Mouse (Mus musculus) midbrain, embryonic 12.5 days (tissue): ENCODE results near the gene Olfr736. TPM values are rescaled to one million over a fixed set of nuclear protein-coding genes. Genes with fewer than 3 reads are reported as not detected.

Source experiments
- ATAC-seq: fragments of 200-750 bp; cut with Nextera tagmentation; 2 replicates; pipeline ENCODE4 v1.8.0; 2017; ENCODE audit warnings: low read depth, moderate TSS enrichment, moderate library complexity; ENCODE audit not compliant: low FRiP score
- H3K27ac ChIP-seq: fragments of 300-500 bp; sonication (generic); replicated peaks from 2 replicates; pipeline ENCODE4 v1.5.1; 2016; ENCODE audit warnings: mild to moderate bottlenecking
- H3K27me3 ChIP-seq: fragments of 300-500 bp; sonication (generic); 2 replicates; pipeline ENCODE4 v1.6.1; 2016; ENCODE audit warnings: mild to moderate bottlenecking
- H3K36me3 ChIP-seq: fragments of 300-500 bp; sonication (generic); 2 replicates; pipeline ENCODE4 v1.6.1; 2016
- H3K4me1 ChIP-seq: fragments of 300-500 bp; sonication (generic); 2 replicates; pipeline ENCODE4 v1.6.1; 2016
- H3K4me2 ChIP-seq: fragments of 300-500 bp; sonication (generic); replicated peaks from 2 replicates; pipeline ENCODE4 v1.6.1; 2016; ENCODE audit warnings: mild to moderate bottlenecking, moderate library complexity
- H3K4me3 ChIP-seq: fragments of 300-500 bp; sonication (generic); 2 replicates; pipeline ENCODE4 v1.5.1; 2016; ENCODE audit warnings: mild to moderate bottlenecking
- H3K9ac ChIP-seq: fragments of 300-500 bp; sonication (generic); replicated peaks from 2 replicates; pipeline ENCODE4 v1.6.1; 2016; ENCODE audit warnings: mild to moderate bottlenecking, moderate library complexity
- H3K9me3 ChIP-seq: fragments of 300-500 bp; sonication (generic); 2 replicates; pipeline ENCODE4 v1.6.1; 2016; ENCODE audit warnings: mild to moderate bottlenecking
- WGBS: fragments of 180-500 bp; shearing (Covaris S2); methylation state at CpG from one replicate; pipeline ENCODE4 v1.1.7; 2016; 5-methylcytosine and 5-hydroxymethylcytosine counted together
- polyA plus RNA-seq: library from polyadenylated mRNA; unstranded; fragments of >200 nt; fragmentation: Nextera tagmentation; extraction: Ambion mirVana; gene quantifications from 2 replicates; pipeline ENCODE4 v1.2.1, GENCODE M21; 2016

The Olfr736 gene
- not detected in 2 replicates for polyA plus RNA-seq

GRCm38 (mm10) chr14:50380863-50381262 is at the start of gene Olfr736:
Gene Olfr736 (plus strand): TSS chr14:50381163.
- 90% methylated on average over 2 of the region's 2 CpGs for WGBS

GRCm38 (mm10) chr14:50348796-50349195 is 32.2 kb upstream of the Olfr736 start, which contains the start of gene Olfr735:
Gene Olfr735 (minus strand): TSS chr14:50348872.
- no peak for ATAC-seq
- no peaks in the 10 kb centered on the region for H3K36me3 ChIP-seq
- H3K9me3 ChIP-seq: no peaks in the 10 kb centered on the region
- no peak within 1 kb of the TSS for H3K4me3 ChIP-seq
- H3K4me2 ChIP-seq: no peak within 1 kb of the TSS
- H3K27me3 ChIP-seq: no peaks in the 10 kb centered on the region
- H3K27ac ChIP-seq: no peak within 1 kb of the TSS
- 96% methylated on average over 2 of the region's 2 CpGs for WGBS
- no peak within 1 kb of the TSS for H3K9ac ChIP-seq
- H3K4me1 ChIP-seq: no peaks in the 10 kb centered on the region

More at GRCm38 (mm10) chr14:50380863-50381262, at the start of gene Olfr736:
- H3K4me2 ChIP-seq: no peak within 1 kb of the TSS
- no peaks in the 10 kb centered on the region for H3K4me1 ChIP-seq
- no peaks in the 10 kb centered on the region for H3K9me3 ChIP-seq
- no peaks in the 10 kb centered on the region for H3K36me3 ChIP-seq
- H3K27me3 ChIP-seq: no peaks in the 10 kb centered on the region
- no peak within 1 kb of the TSS for H3K9ac ChIP-seq
- no peak within 1 kb of the TSS for H3K27ac ChIP-seq
- ATAC-seq: no peak
- no peak within 1 kb of the TSS for H3K4me3 ChIP-seq

- Histone ChIP-seq H3K27me3 (no peaks in the 10 kb centered on the region), H3K27ac (no peak overlapping the region), H3K9me3 (0 out of 2 replicates have a peak, but pooled peaks cover 3% of the 10 kb centered on the region), H3K4me1 (no peaks in the 10 kb centered on the region), H3K9ac (no peak overlapping the region), H3K36me3 (no peaks in the 10 kb centered on the region), H3K4me3 (no peak overlapping the region), H3K4me2 (no peak overlapping the region)
- 40% methylated on average over 3 of the region's 3 CpGs for WGBS
- ATAC-seq: no peak
Measured at GRCm38 (mm10) chr14:50352438-50352837, 28.5 kb upstream of the Olfr736 start.

GRCm38 (mm10) chr14:50356725-50357124 is 24.2 kb upstream of the Olfr736 start:
- WGBS: 84% methylated on average over 2 of the region's 2 CpGs
- H3K9me3 ChIP-seq: 0 out of 2 replicates have a peak, but pooled peaks cover 3% of the 10 kb centered on the region
- no peaks in the 10 kb centered on the region for H3K4me1 ChIP-seq
- no peak overlapping the region for H3K4me3 ChIP-seq
- no peak overlapping the region for H3K4me2 ChIP-seq
- H3K27me3 ChIP-seq: no peaks in the 10 kb centered on the region
- H3K9ac ChIP-seq: no peak overlapping the region
- no peak for ATAC-seq
- no peak overlapping the region for H3K27ac ChIP-seq
- H3K36me3 ChIP-seq: no peaks in the 10 kb centered on the region

- Histone ChIP-seq H3K27ac (no peak within 1 kb of the TSS), H3K4me2 (no peak within 1 kb of the TSS), H3K9ac (no peak within 1 kb of the TSS), H3K27me3 (no peaks in the 10 kb centered on the region), H3K9me3 (0 out of 2 replicates have a peak, but pooled peaks cover 3% of the 10 kb centered on the region), H3K36me3 (no peaks in the 10 kb centered on the region), H3K4me1 (no peaks in the 10 kb centered on the region), H3K4me3 (no peak within 1 kb of the TSS)
- ATAC-seq: no peak
- 82% methylated on average over 2 of the region's 2 CpGs for WGBS
Measured at GRCm38 (mm10) chr14:50357593-50357992, 23.4 kb upstream of the Olfr736 start, which contains the start of gene Tlr11. Gene Tlr11 (plus strand): TSS chr14:50357914.

GRCm38 (mm10) chr14:50360480-50360879 is 20.5 kb upstream of the Olfr736 start:
- 87% methylated on average over 3 of the region's 3 CpGs for WGBS
- no peak for ATAC-seq

GRCm38 (mm10) chr14:50363561-50363960 is 17.4 kb upstream of the Olfr736 start:
- Histone ChIP-seq H3K36me3 (no peaks in the 10 kb centered on the region), H3K4me1 (no peaks in the 10 kb centered on the region), H3K9ac (no peak overlapping the region), H3K27me3 (no peaks in the 10 kb centered on the region), H3K27ac (no peak overlapping the region), H3K4me3 (no peak overlapping the region), H3K9me3 (no peaks in the 10 kb centered on the region), H3K4me2 (no peak overlapping the region)
- no peak for ATAC-seq
- 79% methylated on average over 2 of the region's 2 CpGs for WGBS

More at GRCm38 (mm10) chr14:50360480-50360879, 20.5 kb upstream of the Olfr736 start:
- Histone ChIP-seq H3K9me3 (no peaks in the 10 kb centered on the region), H3K4me1 (no peaks in the 10 kb centered on the region), H3K4me2 (no peak overlapping the region), H3K9ac (no peak overlapping the region), H3K27me3 (no peaks in the 10 kb centered on the region), H3K4me3 (no peak overlapping the region), H3K27ac (no peak overlapping the region), H3K36me3 (no peaks in the 10 kb centered on the region)

GRCm38 (mm10) chr14:50407268-50407667 is 26.3 kb downstream of the Olfr736 start, which contains the start of gene Olfr738:
Gene Olfr738 (plus strand): TSS chr14:50407568.
- H3K4me3 ChIP-seq: no peak within 1 kb of the TSS
- H3K27me3 ChIP-seq: no peaks in the 10 kb centered on the region
- H3K27ac ChIP-seq: no peak within 1 kb of the TSS
- no peaks in the 10 kb centered on the region for H3K4me1 ChIP-seq
- 79% methylated on average over 1 of the region's 1 CpGs for WGBS
- H3K9me3 ChIP-seq: no peaks in the 10 kb centered on the region
- H3K9ac ChIP-seq: no peak within 1 kb of the TSS
- H3K4me2 ChIP-seq: no peak within 1 kb of the TSS
- ATAC-seq: no peak
- no peaks in the 10 kb centered on the region for H3K36me3 ChIP-seq

- WGBS: 73% methylated on average over 2 of the region's 2 CpGs
- Histone ChIP-seq H3K9me3 (no peaks in the 10 kb centered on the region), H3K4me1 (no peaks in the 10 kb centered on the region), H3K36me3 (no peaks in the 10 kb centered on the region), H3K4me2 (no peak within 1 kb of the TSS), H3K9ac (no peak within 1 kb of the TSS), H3K4me3 (no peak within 1 kb of the TSS), H3K27ac (no peak within 1 kb of the TSS), H3K27me3 (no peaks in the 10 kb centered on the region)
- no peak for ATAC-seq
Measured at GRCm38 (mm10) chr14:50418326-50418725, 37.4 kb downstream of the Olfr736 start, which contains the start of gene Olfr739. Gene Olfr739 (plus strand): TSS chr14:50418626.

Other genes with a start within 250 kb of the Olfr736 start
- gene Olfr728, start 238.5 kb upstream of the Olfr736 start, polyA plus RNA-seq: not detected in 2 replicates
- gene Olfr729, start 228.3 kb upstream of the Olfr736 start, polyA plus RNA-seq: not detected in 2 replicates
- gene Olfr730, start 193.0 kb upstream of the Olfr736 start, polyA plus RNA-seq: not detected in 2 replicates
- not detected in 2 replicates for gene Olfr731, start 139.3 kb upstream of the Olfr736 start, polyA plus RNA-seq
- not detected in 2 replicates for gene Olfr732, start 97.0 kb upstream of the Olfr736 start, polyA plus RNA-seq
- not detected in 2 replicates for gene Olfr733, start 79.6 kb upstream of the Olfr736 start, polyA plus RNA-seq
- gene Olfr734, start 54.4 kb upstream of the Olfr736 start, polyA plus RNA-seq: not detected in 2 replicates
- gene Olfr735, start 32.3 kb upstream of the Olfr736 start, polyA plus RNA-seq: not detected in 2 replicates
- not detected in 2 replicates for gene Tlr11, start 23.2 kb upstream of the Olfr736 start, polyA plus RNA-seq
- not detected in 2 replicates for gene Olfr738, start 26.4 kb downstream of the Olfr736 start, polyA plus RNA-seq
- gene Olfr739, start 37.5 kb downstream of the Olfr736 start, polyA plus RNA-seq: not detected in 2 replicates
- not detected in 2 replicates for gene Olfr740, start 64.4 kb downstream of the Olfr736 start, polyA plus RNA-seq
- not detected in 2 replicates for gene Olfr741, start 91.6 kb downstream of the Olfr736 start, polyA plus RNA-seq
- not detected in 2 replicates for gene Olfr742, start 122.4 kb downstream of the Olfr736 start, polyA plus RNA-seq
- gene Olfr743, start 140.7 kb downstream of the Olfr736 start, polyA plus RNA-seq: not detected in 2 replicates
- gene Olfr744, start 233.7 kb downstream of the Olfr736 start, polyA plus RNA-seq: not detected in 2 replicates